Mouse (Mus musculus) lung, adult 2 months (tissue): ENCODE data around the gene Cacybp.

ENCODE experiments used
- CTCF ChIP-seq: fragments of 200-500 bp; IDR thresholded peaks from 2 replicates; pipeline ENCODE4 v1.5.1; 2011; ENCODE audit warnings: mild to moderate bottlenecking, low read length, control low read depth; ENCODE audit not compliant: insufficient read depth
- POLR2A ChIP-seq: fragments of 200-500 bp; IDR thresholded peaks from 2 replicates; pipeline ENCODE4 v1.6.1; 2011; ENCODE audit warnings: low read depth, mild to moderate bottlenecking, control low read depth, low read length, borderline replicate concordance; ENCODE audit errors: extremely low read depth

DNA sequence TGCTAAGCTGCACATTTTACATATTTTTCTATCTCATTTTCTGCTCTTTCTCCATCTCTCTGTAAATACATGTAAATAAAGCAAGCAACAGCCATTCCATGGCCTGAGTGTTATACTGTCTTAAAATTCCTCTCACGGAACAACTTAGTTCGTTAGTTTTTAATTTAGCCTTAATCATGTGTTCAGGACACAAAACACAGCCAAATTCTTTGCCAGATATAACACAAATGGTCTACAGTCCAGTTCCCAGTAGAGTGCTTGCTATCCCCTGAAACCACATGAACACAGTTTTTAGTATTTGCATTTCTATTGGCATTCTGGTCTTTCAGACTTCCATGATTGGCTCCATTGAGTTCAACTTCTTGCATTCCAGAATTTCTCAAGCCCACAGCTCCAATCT, 54.5 kb downstream of the Cacybp start:
- TF ChIP-seq CTCF (no peak), POLR2A (no peak)
